21 mouse cellular contexts compared by ENCODE assay signal in the genomic region with DNA sequence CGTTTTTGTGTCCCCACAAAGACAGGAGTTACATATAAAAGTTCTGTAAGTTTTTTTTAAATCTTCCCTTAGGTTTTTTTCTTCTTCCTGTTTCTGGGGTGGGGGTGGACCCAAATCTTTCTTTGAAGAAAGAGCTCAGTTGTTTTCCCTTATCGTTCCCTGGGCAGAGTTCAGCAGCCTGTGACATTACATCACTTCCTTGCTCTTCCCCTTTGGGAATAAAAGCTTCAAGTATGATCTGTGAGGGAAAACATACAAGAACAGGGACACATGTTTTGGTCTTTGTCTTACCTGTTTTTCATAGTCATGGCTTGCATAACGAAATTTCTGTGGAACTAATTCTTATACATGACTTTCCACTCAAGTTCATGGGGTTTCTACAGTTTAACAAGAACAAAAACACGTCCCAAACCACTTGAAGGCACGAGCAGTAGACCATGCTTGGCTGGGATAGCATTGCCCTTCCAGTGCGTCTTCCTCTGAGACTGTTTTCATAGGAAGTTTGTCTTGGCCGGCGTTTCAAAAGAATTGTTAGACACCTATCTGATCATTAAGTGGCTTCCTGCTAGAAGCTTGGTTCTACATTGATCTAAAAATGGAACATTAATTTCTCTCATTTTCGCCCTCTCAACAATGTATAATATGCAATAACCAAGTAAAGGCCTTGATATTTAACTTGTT.
DNase-seq lines count a peak whose midpoint lies in the region; ATAC-seq and TF ChIP-seq lines count a peak whose summit lies in the region.
"Had no signal": no experiment of that assay in that cellular context is flagged by ENCODE, and none has a peak within 500 bp of the region (broad histone marks: within the 10 kb centered on the region; RNA-seq: fewer than 3 reads in every experiment).

No protein-coding gene starts in this region.

- no peak overlapping the region for H3K4me3 ChIP-seq in left cerebral cortex, adult 2 months
- no peak overlapping the region for H3K4me3 ChIP-seq in heart, embryonic 13.5 days
- no peak overlapping the region for H3K4me3 ChIP-seq in forebrain, embryonic 14.5 days (ENCODE audit: low read depth, low read length)
- H3K4me3 ChIP-seq: forebrain, embryonic 13.5 days; limb, embryonic 12.5 days; megakaryocyte, embryonic 14.5 days had no signal

- no peak overlapping the region for H3K9ac ChIP-seq in heart, embryonic 13.5 days
- no peak overlapping the region for H3K9ac ChIP-seq in forebrain, embryonic 14.5 days (ENCODE audit: low read length)
- H3K9ac ChIP-seq: forebrain, embryonic 13.5 days; hindbrain, embryonic 14.5 days; limb, embryonic 12.5 days; liver, postnatal 0 days had no signal

- DNase-seq in heart, adult 18-20 months, result peak; percentile 51 to 75
- no peak for DNase-seq in heart, postnatal 4 days
- DNase-seq in left cerebral cortex, adult 2 months (ENCODE audit: extremely low spot score in 1 of 2, low spot score in 2 of 2), result no peak
- DNase-seq in left cerebral cortex, adult 11 months (ENCODE audit: low spot score), result no peak
- no peak for DNase-seq in forebrain, embryonic 14.5 days (ENCODE audit: low spot score)
- no peak for DNase-seq in gastrocnemius, postnatal 4 days (ENCODE audit: low spot score in 2 of 2)
- DNase-seq: adrenal gland, postnatal 14 days; cerebellum, adult 8-10 months; cerebellum, postnatal 36 days; liver, postnatal 0 days; midbrain, embryonic 14.5 days; right cerebral cortex, postnatal 25 days; spleen, adult 18-20 months had no signal

- no peaks in the 10 kb centered on the region for H3K9me3 ChIP-seq in heart, embryonic 13.5 days
- H3K9me3 ChIP-seq in forebrain, embryonic 14.5 days (replicated peaks; ENCODE audit: control insufficient read depth, low read length), result no peaks in the 10 kb centered on the region
- H3K9me3 ChIP-seq: forebrain, embryonic 13.5 days; limb, embryonic 12.5 days had no signal

- H3K4me2 ChIP-seq in heart, embryonic 13.5 days, result no peak overlapping the region
- no peak overlapping the region for H3K4me2 ChIP-seq in forebrain, embryonic 14.5 days (ENCODE audit: low read length)
- H3K4me2 ChIP-seq: forebrain, embryonic 13.5 days; hindbrain, embryonic 14.5 days; limb, embryonic 12.5 days; liver, embryonic 11.5 days had no signal

- no peak for TF ChIP-seq CTCF in left cerebral cortex, adult 2 months (IDR thresholded peaks at IDR 0.05)

- H3K36me3 ChIP-seq in heart, embryonic 13.5 days, result no peaks in the 10 kb centered on the region
- H3K36me3 ChIP-seq in forebrain, embryonic 14.5 days (ENCODE audit: control insufficient read depth, insufficient read depth, low read length), result no peaks in the 10 kb centered on the region
- H3K36me3 ChIP-seq: limb, embryonic 12.5 days had no signal

- peak overlapping the region; percentile 41; the same call in 1 of the 2 replicates for H3K27ac ChIP-seq in left cerebral cortex, adult 2 months
- H3K27ac ChIP-seq in heart, embryonic 13.5 days (replicated peaks), result peak overlapping the region; percentile 51
- no peak overlapping the region for H3K27ac ChIP-seq in forebrain, embryonic 14.5 days (ENCODE audit: low read depth, low read length)
- H3K27ac ChIP-seq: forebrain, embryonic 13.5 days; hindbrain, embryonic 14.5 days; limb, embryonic 12.5 days had no signal

- WGBS in heart, embryonic 13.5 days, result 50% methylated on average over 9 of the region's 9 CpGs
- 85% methylated on average over 9 of the region's 9 CpGs for WGBS in forebrain, embryonic 14.5 days

- peaks cover 6% of the 10 kb centered on the region; the same call in 1 of the 2 replicates for H3K4me1 ChIP-seq in heart, embryonic 13.5 days
- H3K4me1 ChIP-seq in forebrain, embryonic 14.5 days (ENCODE audit: control insufficient read depth, insufficient read depth, low read length), result no peaks in the 10 kb centered on the region
- H3K4me1 ChIP-seq: forebrain, embryonic 13.5 days; megakaryocyte, embryonic 14.5 days had no signal

- H3K27me3 ChIP-seq in heart, embryonic 13.5 days (replicated peaks), result 0 out of 2 replicates have a peak, but pooled peaks cover 3% of the 10 kb centered on the region
- H3K27me3 ChIP-seq in forebrain, embryonic 14.5 days (replicated peaks; ENCODE audit: control insufficient read depth, insufficient read depth, low read length), result no peaks in the 10 kb centered on the region
- H3K27me3 ChIP-seq: forebrain, embryonic 13.5 days; limb, embryonic 12.5 days; megakaryocyte, embryonic 14.5 days had no signal

- no peak for ATAC-seq in heart, embryonic 13.5 days (ENCODE audit: extremely low read depth, insufficient number of reproducible peaks, low FRiP score, low TSS enrichment)
- ATAC-seq in forebrain, embryonic 14.5 days, result no peak
- ATAC-seq: CD4-positive, CD25-positive, alpha-beta regulatory T cell, adult 4 months; forebrain, embryonic 13.5 days; liver, postnatal 0 days; lung, postnatal 0 days had no signal

- intact Hi-C loops in left cerebral cortex, adult 2 months (cut with DNase I), result no loop called here

Comparison
In these comparisons a context has a peak if more than half of its experiments do, and no peak if none do; other contexts are left out.
1. DNase-seq: peak in heart, adult 18-20 months (2 of 2); none in heart, postnatal 4 days (single experiment), left cerebral cortex, adult 2 months (0 of 2), left cerebral cortex, adult 11 months (single experiment), forebrain, embryonic 14.5 days (single experiment) and gastrocnemius, postnatal 4 days (0 of 2).